Mouse (Mus musculus) liver, postnatal 0 days (tissue): Measurements from ENCODE around the gene Lrrc49. TPM values are rescaled to one million over a fixed set of nuclear protein-coding genes. Genes with fewer than 3 reads are reported as not detected.

ENCODE experiments used
- ATAC-seq: fragments of 200-750 bp; cut with Nextera tagmentation; 2 replicates; pipeline ENCODE4 v1.8.0; 2017; ENCODE audit warnings: mild to moderate bottlenecking, moderate library complexity
- DNase-seq: peaks from one replicate; pipeline ENCODE4 v3.0.0-alpha.2; 2016
- H3K27ac ChIP-seq: fragments of 300-500 bp; sonication (generic); 2 replicates; pipeline ENCODE4 v1.5.1; 2014; ENCODE audit warnings: antibody characterized with exemption, moderate library complexity, mild to moderate bottlenecking, low read depth
- H3K27me3 ChIP-seq: fragments of 300-500 bp; sonication (generic); 2 replicates; pipeline ENCODE4 v1.6.1; 2014; ENCODE audit warnings: low read length, control low read depth, mixed read lengths; ENCODE audit not compliant: insufficient read depth
- H3K36me3 ChIP-seq: fragments of 300-500 bp; sonication (generic); replicated peaks from 2 replicates; pipeline ENCODE4 v1.6.1; 2014; ENCODE audit warnings: mild to moderate bottlenecking, control low read depth, low read length, moderate library complexity, mixed read lengths; ENCODE audit not compliant: insufficient read depth
- H3K4me1 ChIP-seq: fragments of 300-500 bp; sonication (generic); 2 replicates; pipeline ENCODE4 v1.6.1; 2014; ENCODE audit warnings: antibody characterized with exemption, mild to moderate bottlenecking, control low read depth; ENCODE audit not compliant: insufficient read depth
- H3K4me2 ChIP-seq: fragments of 300-500 bp; sonication (generic); 2 replicates; pipeline ENCODE4 v1.6.1; 2014; ENCODE audit warnings: low read depth, mild to moderate bottlenecking, low read length, moderate library complexity, mixed read lengths
- H3K4me3 ChIP-seq: fragments of 300-500 bp; sonication (generic); 2 replicates; pipeline ENCODE4 v1.5.1; 2014; ENCODE audit warnings: low read depth, low read length
- H3K9ac ChIP-seq: fragments of 300-500 bp; sonication (generic); replicated peaks from 2 replicates; pipeline ENCODE4 v1.6.1; 2014; ENCODE audit warnings: mild to moderate bottlenecking, moderate library complexity
- H3K9me3 ChIP-seq: fragments of 300-500 bp; sonication (generic); 2 replicates; pipeline ENCODE4 v1.6.1; 2016; ENCODE audit warnings: mild to moderate bottlenecking, control low read depth, low read length, mixed read lengths
- CTCF ChIP-seq: sonication (generic); IDR thresholded peaks from 2 replicates; pipeline ENCODE4 v1.5.1; 2016; ENCODE audit warnings: antibody characterized with exemption, low read depth
- EP300 ChIP-seq: IDR thresholded peaks from 2 replicates; pipeline ENCODE4 v1.6.1; 2016; ENCODE audit warnings: antibody characterized with exemption, low read depth, mild to moderate bottlenecking
- WGBS: fragments of 180-500 bp; shearing (Covaris S2); extraction: QIAGEN DNeasy Blood & Tissue Kit; methylation state at CpG from one replicate; pipeline ENCODE4 v1.1.7; 2014; ENCODE audit not compliant: insufficient replicate concordance; 5-methylcytosine and 5-hydroxymethylcytosine counted together
- polyA plus RNA-seq: library from polyadenylated mRNA; unstranded; fragments of >200 nt; fragmentation: Nextera tagmentation; extraction: Ambion mirVana; gene quantifications from 2 replicates; pipeline ENCODE4 v1.2.1, GENCODE M21; 2015

Lrrc49 gene
- polyA plus RNA-seq, result 0.63 and 0.66 TPM in 2 replicates

- peaks cover 5% of the 10 kb centered on the region for H3K4me1 ChIP-seq
- TF ChIP-seq EP300, result no peak
- TF ChIP-seq CTCF, result no peak
- WGBS, result 1% methylated on average over 21 of the region's 21 CpGs
- H3K9ac ChIP-seq, result no peak within 1 kb of the TSS
- H3K27me3 ChIP-seq, result no peaks in the 10 kb centered on the region
- H3K27ac ChIP-seq, result no peak within 1 kb of the TSS
- H3K4me2 ChIP-seq, result peak within 1 kb of the TSS; percentile 73
- peak; percentile 81 for DNase-seq
- H3K36me3 ChIP-seq, result no peaks in the 10 kb centered on the region
- H3K4me3 ChIP-seq, result peak within 1 kb of the TSS; percentile 52
- ATAC-seq, result peak; percentile 88
- no peaks in the 10 kb centered on the region for H3K9me3 ChIP-seq
Observed at GRCm38 (mm10) chr9:60687891-60688324, at the start of gene Lrrc49. Lrrc49 (minus strand) TSS chr9:60688158.

- Histone ChIP-seq H3K4me1 (no peaks in the 10 kb centered on the region), H3K27me3 (no peaks in the 10 kb centered on the region), H3K4me2 (no peak overlapping the region), H3K27ac (no peak overlapping the region), H3K9me3 (no peaks in the 10 kb centered on the region), H3K9ac (no peak overlapping the region), H3K4me3 (no peak overlapping the region), H3K36me3 (no peaks in the 10 kb centered on the region)
- no peak for TF ChIP-seq CTCF
- no peak for TF ChIP-seq EP300
- no peak for ATAC-seq
- DNase-seq, result no peak
- WGBS, result 76% methylated on average over 2 of the region's 2 CpGs
Observed at GRCm38 (mm10) chr9:60734321-60734720, 46.4 kb upstream of the Lrrc49 start.

DNA sequence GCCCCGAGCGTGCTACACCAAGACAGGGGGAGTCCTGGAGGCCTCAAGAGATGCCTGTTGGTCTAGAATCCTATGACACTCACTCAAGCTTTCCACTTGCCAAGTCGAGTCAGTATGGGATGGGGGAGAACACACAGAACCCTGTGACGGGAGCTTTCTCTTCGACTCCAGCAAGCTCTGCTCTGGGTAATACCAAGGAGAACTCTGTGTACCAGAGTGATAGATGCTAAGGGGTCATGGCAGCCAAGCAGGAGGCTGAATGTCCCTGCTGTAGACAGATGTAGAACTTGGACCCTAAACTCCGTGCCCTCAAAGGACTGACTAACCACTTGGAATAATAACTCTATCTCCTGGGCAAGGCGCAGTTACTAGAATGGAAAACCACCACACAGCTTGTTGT lies 37.0 kb upstream of the Lrrc49 start:
- WGBS, result 84% methylated on average over 7 of the region's 7 CpGs
- Histone ChIP-seq H3K4me2 (no peak overlapping the region), H3K4me3 (no peak overlapping the region), H3K27ac (no peak overlapping the region), H3K9ac (no peak overlapping the region), H3K9me3 (no peaks in the 10 kb centered on the region), H3K36me3 (no peaks in the 10 kb centered on the region), H3K27me3 (no peaks in the 10 kb centered on the region), H3K4me1 (no peaks in the 10 kb centered on the region)
- ATAC-seq, result no peak
- no peak for TF ChIP-seq CTCF
- no peak for TF ChIP-seq EP300
- no peak for DNase-seq

GRCm38 (mm10) chr9:60719687-60720086 lies 31.7 kb upstream of the Lrrc49 start:
- H3K4me1 ChIP-seq, result no peaks in the 10 kb centered on the region
- ATAC-seq (no peak), DNase-seq (no peak)
- no peak overlapping the region for H3K27ac ChIP-seq
- no peak for TF ChIP-seq EP300
- no peak for TF ChIP-seq CTCF
- no peaks in the 10 kb centered on the region for H3K27me3 ChIP-seq
- no peaks in the 10 kb centered on the region for H3K9me3 ChIP-seq
- H3K4me3 ChIP-seq, result no peak overlapping the region
- H3K36me3 ChIP-seq, result no peaks in the 10 kb centered on the region
- H3K4me2 ChIP-seq, result no peak overlapping the region
- WGBS, result 72% methylated on average over 3 of the region's 3 CpGs
- H3K9ac ChIP-seq, result no peak overlapping the region

- DNase-seq (peak; percentile 43), ATAC-seq (no peak)
- Histone ChIP-seq H3K4me1 (no peaks in the 10 kb centered on the region), H3K36me3 (no peaks in the 10 kb centered on the region), H3K4me3 (no peak overlapping the region), H3K9ac (no peak overlapping the region), H3K9me3 (no peaks in the 10 kb centered on the region), H3K4me2 (no peak overlapping the region), H3K27me3 (peaks cover 5% of the 10 kb centered on the region), H3K27ac (no peak overlapping the region)
- TF ChIP-seq EP300 (no peak), CTCF (peak; percentile 72)
- 43% methylated on average over 3 of the region's 3 CpGs for WGBS
Observed at GRCm38 (mm10) chr9:60718284-60718683, 30.3 kb upstream of the Lrrc49 start.

DNA sequence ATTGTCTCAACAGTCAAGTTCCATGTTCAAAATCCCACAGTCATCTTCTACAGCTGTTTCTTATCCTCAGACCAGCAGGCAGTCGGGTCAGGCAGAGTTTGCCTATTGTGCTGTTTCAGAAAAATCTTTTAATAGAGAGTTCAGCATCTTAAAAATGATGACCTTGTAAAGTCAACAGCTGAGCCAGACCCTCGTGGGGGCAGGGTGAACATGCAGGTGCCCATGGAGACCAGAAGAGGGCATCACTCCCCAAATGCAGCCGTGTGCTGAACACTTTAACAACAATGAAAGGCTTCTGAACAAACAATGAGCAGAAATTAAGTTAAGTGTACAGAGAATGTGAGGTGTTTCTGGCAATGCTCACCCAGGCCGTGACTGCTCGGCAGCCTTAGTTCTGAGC lies 27.9 kb upstream of the Lrrc49 start:
- Histone ChIP-seq H3K9ac (no peak overlapping the region), H3K4me1 (no peaks in the 10 kb centered on the region), H3K27me3 (peaks cover 16% of the 10 kb centered on the region), H3K4me2 (no peak overlapping the region), H3K4me3 (no peak overlapping the region), H3K36me3 (no peaks in the 10 kb centered on the region), H3K9me3 (no peaks in the 10 kb centered on the region), H3K27ac (no peak overlapping the region)
- TF ChIP-seq CTCF, result no peak
- TF ChIP-seq EP300, result no peak
- WGBS, result 56% methylated on average over 5 of the region's 5 CpGs
- no peak for ATAC-seq
- no peak for DNase-seq

DNA sequence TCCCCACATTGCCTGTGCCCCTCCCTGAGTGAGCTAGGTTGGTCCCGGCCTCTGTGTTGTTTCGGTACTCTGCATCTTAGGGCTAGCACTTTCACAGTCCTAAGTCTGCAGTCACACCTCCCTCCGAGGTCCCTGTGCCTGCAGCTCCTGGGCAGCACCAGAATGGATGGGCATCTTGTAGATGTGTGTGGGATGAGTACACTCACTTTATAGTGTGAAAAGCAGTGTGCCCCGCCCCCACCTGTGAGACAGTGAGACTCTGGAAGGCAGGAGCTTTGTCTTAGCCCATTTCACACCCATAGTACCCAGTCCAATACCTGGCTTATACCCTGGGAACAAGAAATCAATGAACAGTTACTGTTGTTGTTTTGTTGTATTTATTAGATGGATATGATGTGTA lies 27.3 kb upstream of the Lrrc49 start:
- Histone ChIP-seq H3K4me2 (no peak overlapping the region), H3K27me3 (peaks cover 16% of the 10 kb centered on the region)
- WGBS, result 82% methylated on average over 4 of the region's 4 CpGs

More for the DNA sequence above, 27.3 kb upstream of the Lrrc49 start:
- H3K4me1 ChIP-seq, result no peaks in the 10 kb centered on the region
- no peak overlapping the region for H3K27ac ChIP-seq
- H3K4me3 ChIP-seq, result no peak overlapping the region
- ATAC-seq (no peak), DNase-seq (no peak)
- H3K9ac ChIP-seq, result no peak overlapping the region
- H3K36me3 ChIP-seq, result no peaks in the 10 kb centered on the region
- TF ChIP-seq CTCF (no peak), EP300 (no peak)
- no peaks in the 10 kb centered on the region for H3K9me3 ChIP-seq
